ENCODE assay signal across 9 mouse cellular contexts in genomic region chr12:101811181-101811580, GRCm38 (mm10). TPM values are rescaled to one million over a fixed set of nuclear protein-coding genes. Genes with fewer than 3 reads are reported as not detected.
DNase-seq lines count a peak whose midpoint lies in the region; ATAC-seq and TF ChIP-seq lines count a peak whose summit lies in the region.
"Had no signal": no experiment of that assay in that cellular context is flagged by ENCODE, and none has a peak within 500 bp of the region (broad histone marks: within the 10 kb centered on the region; RNA-seq: fewer than 3 reads in every experiment).

No protein-coding gene starts in this region.

- H3K27me3 ChIP-seq in midbrain, postnatal 0 days (ENCODE audit: insufficient read depth, low read length), result no peaks in the 10 kb centered on the region
- no peaks in the 10 kb centered on the region for H3K27me3 ChIP-seq in midbrain, embryonic 15.5 days (replicated peaks)
- no peaks in the 10 kb centered on the region for H3K27me3 ChIP-seq in stomach, postnatal 0 days (ENCODE audit: control insufficient read depth, insufficient read depth, low read length)
- no peaks in the 10 kb centered on the region for H3K27me3 ChIP-seq in limb, embryonic 10.5 days (ENCODE audit: low read depth, poor library complexity, severe bottlenecking)

- H3K9ac ChIP-seq in midbrain, postnatal 0 days (replicated peaks; ENCODE audit: low read length, poor library complexity, severe bottlenecking), result no peak overlapping the region
- H3K9ac ChIP-seq in midbrain, embryonic 15.5 days, result no peak overlapping the region
- no peak overlapping the region for H3K9ac ChIP-seq in stomach, postnatal 0 days (ENCODE audit: low read length)

- no peaks in the 10 kb centered on the region for H3K4me1 ChIP-seq in midbrain, postnatal 0 days (ENCODE audit: insufficient read depth, low read length)
- H3K4me1 ChIP-seq in midbrain, embryonic 15.5 days, result no peaks in the 10 kb centered on the region
- H3K4me1 ChIP-seq in stomach, postnatal 0 days (replicated peaks; ENCODE audit: control insufficient read depth, insufficient read depth), result no peaks in the 10 kb centered on the region
- peaks cover 7% of the 10 kb centered on the region; the same call in 1 of the 2 replicates for H3K4me1 ChIP-seq in limb, embryonic 10.5 days

- whole genome bisulfite sequencing in midbrain, postnatal 0 days, result 66% methylated on average over 6 of the region's 6 CpGs
- 68% methylated on average over 6 of the region's 6 CpGs for WGBS in midbrain, embryonic 15.5 days
- 64% methylated on average over 6 of the region's 6 CpGs for WGBS in stomach, postnatal 0 days
- 64% methylated on average over 6 of the region's 6 CpGs for WGBS in limb, embryonic 10.5 days

- no peak overlapping the region for H3K27ac ChIP-seq in midbrain, postnatal 0 days (ENCODE audit: low read depth, low read length)
- H3K27ac ChIP-seq in midbrain, embryonic 15.5 days, result no peak overlapping the region
- no peak overlapping the region for H3K27ac ChIP-seq in stomach, postnatal 0 days (replicated peaks)
- H3K27ac ChIP-seq in limb, embryonic 10.5 days, result no peak overlapping the region

- peak; percentile 62 for ATAC-seq in frontal cortex, adult (ENCODE audit: low TSS enrichment)
- no peak for ATAC-seq in midbrain, postnatal 0 days (ENCODE audit: low FRiP score)
- no peak for ATAC-seq in midbrain, embryonic 15.5 days (replicated peaks)
- ATAC-seq in stomach, postnatal 0 days (ENCODE audit: low FRiP score, low TSS enrichment), result no peak

- DNase-seq in frontal cortex, postnatal 10 days (ENCODE audit: low spot score in 2 of 2), result no peak
- no peak for DNase-seq in midbrain, postnatal 0 days (ENCODE audit: low spot score)
- DNase-seq in c-Kit-positive CD71-positive TER-119-negative erythroid progenitor cells, embryonic 14.5 days (ENCODE audit: low read depth), result peak; percentile 8
- DNase-seq in stomach, postnatal 0 days (ENCODE audit: low spot score), result no peak
- no peak for DNase-seq in limb, embryonic 10.5 days (ENCODE audit: low spot score)
- no peak for DNase-seq in layer of hippocampus, adult 8-10 months (ENCODE audit: low spot score in 2 of 2)

- peak; percentile 53 for TF ChIP-seq CTCF in midbrain, postnatal 0 days (IDR thresholded peaks at IDR 0.05)
- peak; percentile 76 for TF ChIP-seq CTCF in stomach, postnatal 0 days (IDR thresholded peaks at IDR 0.05; ENCODE audit: low read depth)

- H3K4me3 ChIP-seq in midbrain, postnatal 0 days (ENCODE audit: low read depth, low read length), result no peak overlapping the region
- H3K4me3 ChIP-seq in midbrain, embryonic 15.5 days, result no peak overlapping the region
- H3K4me3 ChIP-seq in stomach, postnatal 0 days (ENCODE audit: low read depth, low read length), result no peak overlapping the region
- no peak overlapping the region for H3K4me3 ChIP-seq in limb, embryonic 10.5 days
- H3K4me3 ChIP-seq: megakaryocyte, embryonic 14.5 days had no signal

- TF ChIP-seq EP300 in stomach, postnatal 0 days (optimal IDR thresholded peaks at IDR 0.05), result no peak

- no peak overlapping the region for H3K4me2 ChIP-seq in midbrain, postnatal 0 days (ENCODE audit: low read depth, low read length, poor library complexity, severe bottlenecking)
- H3K4me2 ChIP-seq in midbrain, embryonic 15.5 days, result no peak overlapping the region
- H3K4me2 ChIP-seq in stomach, postnatal 0 days (replicated peaks; ENCODE audit: low read depth), result no peak overlapping the region

- no peaks in the 10 kb centered on the region for H3K36me3 ChIP-seq in midbrain, postnatal 0 days (ENCODE audit: insufficient read depth, low read length)
- no peaks in the 10 kb centered on the region for H3K36me3 ChIP-seq in midbrain, embryonic 15.5 days (replicated peaks)
- no peaks in the 10 kb centered on the region for H3K36me3 ChIP-seq in stomach, postnatal 0 days (ENCODE audit: control insufficient read depth, insufficient read depth, low read length)
- H3K36me3 ChIP-seq in limb, embryonic 10.5 days, result no peaks in the 10 kb centered on the region

- H3K9me3 ChIP-seq in midbrain, postnatal 0 days (ENCODE audit: low read length), result no peaks in the 10 kb centered on the region
- no peaks in the 10 kb centered on the region for H3K9me3 ChIP-seq in midbrain, embryonic 15.5 days
- H3K9me3 ChIP-seq in stomach, postnatal 0 days (ENCODE audit: control insufficient read depth, low read length), result no peaks in the 10 kb centered on the region
- no peaks in the 10 kb centered on the region for H3K9me3 ChIP-seq in limb, embryonic 10.5 days (replicated peaks)
- H3K9me3 ChIP-seq: megakaryocyte, embryonic 14.5 days had no signal

RNA-seq across cellular contexts. Expression of gene Fbln5, which starts 7.7 kb away (rescaled TPM):
- 10.7 and 11.0 TPM in 2 replicates for total RNA-seq in midbrain, postnatal 0 days (2014; rRNA removed)
- 16.7 and 19.8 TPM in 2 replicates for polyA plus RNA-seq in midbrain, postnatal 0 days (2015; fragmentation: Nextera tagmentation; extraction: Ambion mirVana)
- 10.1 and 11.6 TPM in 2 replicates for polyA plus RNA-seq in midbrain, embryonic 15.5 days (2015; fragmentation: Nextera tagmentation; extraction: Ambion mirVana)
- polyA plus RNA-seq in stomach, postnatal 0 days (2015; fragmentation: Nextera tagmentation; extraction: Ambion mirVana), result 50.7 and 70.9 TPM in 2 replicates
- 10.5 and 16.1 TPM in 2 replicates for polyA plus RNA-seq in limb, embryonic 10.5 days (2016; fragmentation: Nextera tagmentation; extraction: Ambion mirVana)
- total RNA-seq in layer of hippocampus, adult 8-10 months (2022), result 1 to 10 TPM; 4.7 to 7.6 (median 6.0) TPM
